Mouse (Mus musculus) midbrain, embryonic 16.5 days (tissue): ENCODE results near the gene Gm49355. TPM values are rescaled to one million over a fixed set of nuclear protein-coding genes. Genes with fewer than 3 reads are reported as not detected.

Source experiments
- ATAC-seq: fragments of 200-750 bp; cut with Nextera tagmentation; 2 replicates; pipeline ENCODE4 v1.8.0; 2017; ENCODE audit warnings: moderate TSS enrichment
- H3K27ac ChIP-seq: fragments of 300-500 bp; sonication (generic); 2 replicates; pipeline ENCODE4 v1.5.1; 2014; ENCODE audit warnings: mild to moderate bottlenecking, low read length, mixed read lengths
- H3K27me3 ChIP-seq: fragments of 300-500 bp; sonication (generic); 2 replicates; pipeline ENCODE4 v1.6.1; 2014; ENCODE audit warnings: low read depth, low read length, mixed read lengths; ENCODE audit not compliant: control insufficient read depth, insufficient read depth
- H3K36me3 ChIP-seq: fragments of 300-500 bp; sonication (generic); 2 replicates; pipeline ENCODE4 v1.6.1; 2014; ENCODE audit warnings: mild to moderate bottlenecking, low read length, moderate library complexity, mixed read lengths; ENCODE audit not compliant: control insufficient read depth, insufficient read depth
- H3K4me1 ChIP-seq: fragments of 300-500 bp; sonication (generic); 2 replicates; pipeline ENCODE4 v1.6.1; 2014; ENCODE audit warnings: mild to moderate bottlenecking, low read length, mixed read lengths; ENCODE audit not compliant: control insufficient read depth, insufficient read depth
- H3K4me2 ChIP-seq: fragments of 300-500 bp; sonication (generic); 2 replicates; pipeline ENCODE4 v1.6.1; 2014; ENCODE audit warnings: mild to moderate bottlenecking, low read length, mixed read lengths
- H3K4me3 ChIP-seq: fragments of 300-500 bp; sonication (generic); 2 replicates; pipeline ENCODE4 v1.5.1; 2014; ENCODE audit warnings: low read depth, mild to moderate bottlenecking, low read length, moderate library complexity, mixed read lengths
- H3K9ac ChIP-seq: fragments of 300-500 bp; sonication (generic); 2 replicates; pipeline ENCODE4 v1.6.1; 2014; ENCODE audit warnings: low read depth, low read length, mixed read lengths
- H3K9me3 ChIP-seq: fragments of 300-500 bp; sonication (generic); replicated peaks from 2 replicates; pipeline ENCODE4 v1.6.1; 2014; ENCODE audit warnings: mild to moderate bottlenecking, low read length, mixed read lengths; ENCODE audit not compliant: control insufficient read depth, poor library complexity, severe bottlenecking
- WGBS: fragments of 180-500 bp; shearing (Covaris S2); extraction: QIAGEN DNeasy Blood & Tissue Kit; methylation state at CpG from one replicate; pipeline ENCODE4 v1.1.7; 2014; 5-methylcytosine and 5-hydroxymethylcytosine counted together
- polyA plus RNA-seq: library from polyadenylated mRNA; unstranded; fragments of >200 nt; fragmentation: Nextera tagmentation; extraction: Ambion mirVana; gene quantifications from 2 replicates; pipeline ENCODE4 v1.2.1, GENCODE M21; 2015

Gm49355 gene
- polyA plus RNA-seq, 1 experiment from 2014 or later, result 0.14 TPM

- ATAC-seq, result no peak
- H3K9me3 ChIP-seq, result no peaks in the 10 kb centered on the region
- no peak overlapping the region for H3K9ac ChIP-seq
- peaks cover 62% of the 10 kb centered on the region for H3K27me3 ChIP-seq
- H3K4me2 ChIP-seq, result peak overlapping the region; percentile 25; the same call in 1 of the 2 replicates
- H3K36me3 ChIP-seq, result no peaks in the 10 kb centered on the region
- peak overlapping the region; percentile 10; the same call in 1 of the 2 replicates for H3K4me3 ChIP-seq
- WGBS, result under 1% methylated on average over 50 of the region's 50 CpGs
- H3K27ac ChIP-seq, result no peak overlapping the region
- H3K4me1 ChIP-seq, result peaks cover 4% of the 10 kb centered on the region; the same call in 1 of the 2 replicates
Observed at GRCm38 (mm10) chr14:12346011-12346864, 62.5 kb downstream of the Gm49355 start.

- ATAC-seq, result no peak
- H3K9ac ChIP-seq, result no peak overlapping the region
Observed at GRCm38 (mm10) chr14:12346865-12347600, 63.3 kb downstream of the Gm49355 start.

GRCm38 (mm10) chr14:12348089-12348488 lies 64.3 kb downstream of the Gm49355 start, which contains the start of gene Fezf2:
TSS of gene Fezf2 (minus strand) at chr14:12348189.
- no peak within 1 kb of the TSS for H3K9ac ChIP-seq
- no peak for ATAC-seq
- H3K9me3 ChIP-seq, result no peaks in the 10 kb centered on the region
- peaks cover 70% of the 10 kb centered on the region for H3K27me3 ChIP-seq
- peaks cover 3% of the 10 kb centered on the region; the same call in 1 of the 2 replicates for H3K4me1 ChIP-seq
- H3K36me3 ChIP-seq, result no peaks in the 10 kb centered on the region
- no peak within 1 kb of the TSS for H3K4me2 ChIP-seq
- no peak within 1 kb of the TSS for H3K27ac ChIP-seq
- no peak within 1 kb of the TSS for H3K4me3 ChIP-seq
- WGBS, result 5% methylated on average over 2 of the region's 2 CpGs

More at GRCm38 (mm10) chr14:12346865-12347600, 63.3 kb downstream of the Gm49355 start:
- Histone ChIP-seq H3K4me3 (no peak overlapping the region), H3K4me2 (peak overlapping the region; percentile 25; the same call in 1 of the 2 replicates), H3K27ac (no peak overlapping the region), H3K36me3 (no peaks in the 10 kb centered on the region), H3K9me3 (no peaks in the 10 kb centered on the region), H3K4me1 (peaks cover 3% of the 10 kb centered on the region; the same call in 1 of the 2 replicates), H3K27me3 (peaks cover 67% of the 10 kb centered on the region)
- 1% methylated on average over 26 of the region's 26 CpGs for WGBS

GRCm38 (mm10) chr14:12349334-12350090 lies 65.7 kb downstream of the Gm49355 start:
- H3K4me1 ChIP-seq, result peaks cover 3% of the 10 kb centered on the region; the same call in 1 of the 2 replicates
- WGBS, result 9% methylated on average over 15 of the region's 15 CpGs
- ATAC-seq, result no peak
- H3K4me3 ChIP-seq, result no peak overlapping the region
- H3K9ac ChIP-seq, result no peak overlapping the region
- H3K36me3 ChIP-seq, result no peaks in the 10 kb centered on the region
- no peak overlapping the region for H3K27ac ChIP-seq
- H3K9me3 ChIP-seq, result no peaks in the 10 kb centered on the region
- H3K27me3 ChIP-seq, result peaks cover 69% of the 10 kb centered on the region
- H3K4me2 ChIP-seq, result no peak overlapping the region

- Histone ChIP-seq H3K4me2 (no peak overlapping the region), H3K4me3 (no peak overlapping the region), H3K9me3 (no peaks in the 10 kb centered on the region), H3K36me3 (no peaks in the 10 kb centered on the region), H3K27me3 (peaks cover 65% of the 10 kb centered on the region), H3K27ac (no peak overlapping the region), H3K9ac (no peak overlapping the region), H3K4me1 (no peaks in the 10 kb centered on the region)
- WGBS, result 8% methylated on average over 16 of the region's 16 CpGs
- 0 out of 2 replicates have a peak, but pooled peaks have one; percentile 20 for ATAC-seq
Observed at GRCm38 (mm10) chr14:12350271-12350916, 66.6 kb downstream of the Gm49355 start.

Other genes with a start within 250 kb of the Gm49355 start
- 34.0 and 40.1 TPM in 2 replicates for gene 3830406C13Rik, start 197 bp downstream of the Gm49355 start, polyA plus RNA-seq
- gene Fezf2, start 64.2 kb downstream of the Gm49355 start, polyA plus RNA-seq, result 2.4 and 2.8 TPM in 2 replicates